Mouse (Mus musculus) natural killer cell, adult 2 months (primary cell): ENCODE measurements at regions not wholly inside any gene's neighbourhood (a gene's known extent, or its start where the extent isn't known, plus 50 kb on each side); places are given as distances from the start of the nearest gene placed in this dataset.
A peak's percentile ranks its signal among the peaks of the same experiment; 100 is the strongest.

Source experiments
- DNase-seq, 2 experiments: peaks; one replicate each; pipeline ENCODE4 v3.0.0; 2022; ENCODE audit warnings: low spot score in 2 of 2

DNA sequence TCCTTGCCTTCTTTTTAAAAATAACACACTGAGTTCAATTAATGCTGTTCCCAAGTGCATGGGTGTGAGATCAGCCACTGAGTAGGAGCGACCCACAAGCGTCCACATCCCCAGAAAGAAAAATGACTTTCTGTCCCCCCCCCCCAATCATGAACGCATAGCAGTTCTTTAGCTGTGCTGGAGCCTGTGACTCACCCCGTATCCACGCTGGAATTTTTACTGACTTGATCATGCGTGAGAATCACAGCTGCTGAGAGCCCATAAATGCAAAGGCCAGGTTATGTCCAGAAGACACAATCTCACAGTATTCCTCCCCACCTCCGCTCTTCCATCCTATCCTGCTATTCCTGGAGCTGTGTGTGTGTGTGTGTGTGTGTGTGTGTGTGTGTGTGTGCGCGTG lies 53.3 kb downstream of the Fos start:
- no peak for DNase-seq

DNA sequence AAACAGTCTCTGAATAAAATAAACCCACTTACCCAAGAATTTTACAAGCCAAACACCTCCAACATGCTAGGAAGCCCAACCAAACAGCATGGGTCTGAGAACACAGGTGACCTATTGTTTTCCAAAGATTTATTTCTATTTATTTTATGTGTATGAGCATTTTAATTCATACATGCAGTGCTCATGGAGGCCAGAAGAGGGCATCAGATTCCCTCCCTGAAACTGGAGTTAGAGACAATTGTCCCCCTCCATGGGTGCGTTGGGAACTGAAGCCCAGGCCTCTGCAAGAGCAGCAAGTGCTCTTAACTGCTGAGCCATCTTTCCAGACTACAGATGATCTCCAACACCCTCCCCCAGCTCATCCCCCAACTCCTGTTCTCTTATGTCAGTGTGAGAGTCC lies 57.9 kb downstream of the Fos start:
- DNase-seq = no peak

DNA sequence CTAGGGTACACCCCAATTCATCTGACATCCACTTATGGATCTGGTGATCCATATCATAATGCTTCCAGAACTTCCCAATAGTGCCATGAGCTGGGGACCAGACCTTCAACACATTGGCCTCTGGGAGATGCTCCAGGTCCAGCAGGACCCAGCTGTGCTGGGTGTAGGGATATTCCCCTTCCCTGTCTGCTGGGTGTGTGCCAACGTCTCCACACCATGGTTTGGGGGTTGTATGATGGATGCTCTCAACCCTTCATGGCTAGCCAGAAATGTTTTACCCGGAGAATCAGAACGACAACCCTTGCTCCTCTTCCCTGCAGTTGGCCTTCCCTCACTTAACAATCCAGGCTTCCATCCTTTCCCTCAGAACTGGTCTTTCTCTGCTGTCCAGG lies 58.5 kb downstream of the Fos start:
- DNase-seq = no peak

DNA sequence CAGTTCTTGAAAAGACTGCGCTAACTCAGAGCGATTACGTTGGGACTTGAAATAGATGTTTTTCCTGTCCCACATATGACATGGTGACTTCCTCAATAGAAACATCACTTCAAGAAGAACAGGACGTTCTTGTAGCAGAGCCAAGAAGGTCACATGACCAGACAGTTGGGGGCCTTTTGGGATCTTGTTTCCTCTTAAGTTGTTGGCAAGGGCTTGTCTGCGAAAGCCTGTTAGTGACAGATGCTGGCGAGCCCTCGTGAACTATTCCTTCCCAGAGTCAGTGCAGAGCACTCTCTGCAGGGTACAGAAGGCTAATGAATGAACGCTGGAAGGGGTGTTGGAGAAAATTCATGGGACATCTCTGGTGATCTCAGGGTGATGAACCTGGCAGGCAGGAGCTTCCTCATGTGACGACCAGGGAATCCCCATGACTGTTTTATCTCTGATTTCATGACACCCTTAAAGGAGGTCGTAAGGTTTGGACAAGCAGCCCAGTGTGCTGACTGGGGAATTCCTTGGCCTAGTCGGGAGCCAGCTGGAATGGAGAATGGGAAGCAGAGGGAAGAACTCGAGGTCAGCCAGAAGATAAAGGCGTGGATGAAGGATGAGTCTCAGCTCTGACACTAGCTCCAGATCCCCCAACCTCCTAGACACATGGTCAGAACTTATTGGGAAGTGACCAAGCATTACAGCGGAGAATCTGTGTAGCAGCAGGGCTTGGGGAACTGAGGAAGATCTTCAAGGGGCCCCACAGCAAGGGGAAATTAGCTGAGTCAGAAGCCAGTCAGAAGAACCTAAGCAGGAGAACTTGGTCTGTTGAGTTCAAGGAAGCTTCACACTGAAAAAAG lies 59.1 kb downstream of the Fos start:
- peak in 1 of 2 experiments; percentile 46 for DNase-seq

DNA sequence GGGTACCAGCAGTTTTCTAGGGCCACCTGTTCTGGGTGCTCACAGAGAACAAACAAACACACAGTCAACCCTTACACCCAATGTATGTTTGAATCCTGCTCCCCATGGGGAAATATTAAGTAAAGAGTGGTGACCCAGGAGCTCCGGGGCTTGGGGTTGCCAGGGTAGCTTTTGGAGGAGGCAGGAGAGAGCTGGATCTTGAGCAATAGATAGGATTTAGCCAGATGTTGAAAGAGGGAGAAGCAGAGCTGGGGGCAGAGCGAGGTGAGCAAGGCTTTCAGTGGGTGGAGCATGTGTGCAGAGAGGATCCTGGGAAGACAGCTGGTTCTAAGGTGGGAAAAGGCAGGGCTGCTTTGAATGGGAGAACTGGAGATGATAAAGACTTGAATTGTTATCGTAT lies 59.9 kb downstream of the Fos start:
- DNase-seq = no peak

DNA sequence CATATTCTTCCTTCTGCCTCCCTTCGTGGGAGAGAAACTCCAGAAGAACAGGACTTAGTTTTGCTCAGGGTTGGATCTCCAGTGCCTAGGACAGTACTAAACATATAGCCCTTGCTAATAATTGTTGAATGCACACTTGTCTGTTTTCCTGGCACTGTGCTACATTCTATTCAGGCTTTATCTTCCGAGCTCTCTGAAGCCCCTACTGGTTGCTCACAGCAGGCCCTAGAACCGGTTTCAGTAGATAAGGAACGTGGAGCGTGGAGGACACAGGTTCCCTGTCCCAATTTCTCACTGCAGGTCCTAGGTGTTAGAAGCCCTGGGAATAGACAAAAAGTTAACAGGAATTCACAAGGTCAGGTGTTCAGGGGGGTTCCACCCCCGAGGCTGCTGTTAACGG lies 59.4 kb upstream of the Jdp2 start:
- no peak for DNase-seq

DNA sequence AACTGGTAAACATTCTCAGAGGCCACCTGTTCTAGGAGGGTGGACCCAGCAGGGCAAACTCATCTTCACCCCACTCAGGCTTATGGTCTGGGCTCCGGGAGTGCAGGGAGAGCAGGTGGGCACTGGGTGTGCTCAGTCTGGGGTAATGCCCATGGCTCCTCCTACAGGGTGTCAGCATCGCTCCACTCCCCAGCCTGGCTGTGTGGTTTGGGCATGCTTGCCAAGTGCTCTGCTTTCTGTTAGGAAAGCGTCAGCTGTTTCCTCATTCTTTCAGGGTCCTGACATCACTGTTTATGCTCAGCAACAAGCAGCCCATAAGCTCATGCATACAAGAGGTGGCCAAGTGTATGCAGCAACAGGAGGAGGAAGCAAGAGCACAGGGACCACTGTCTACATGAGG lies 57.7 kb upstream of the Jdp2 start:
- DNase-seq = no peak

DNA sequence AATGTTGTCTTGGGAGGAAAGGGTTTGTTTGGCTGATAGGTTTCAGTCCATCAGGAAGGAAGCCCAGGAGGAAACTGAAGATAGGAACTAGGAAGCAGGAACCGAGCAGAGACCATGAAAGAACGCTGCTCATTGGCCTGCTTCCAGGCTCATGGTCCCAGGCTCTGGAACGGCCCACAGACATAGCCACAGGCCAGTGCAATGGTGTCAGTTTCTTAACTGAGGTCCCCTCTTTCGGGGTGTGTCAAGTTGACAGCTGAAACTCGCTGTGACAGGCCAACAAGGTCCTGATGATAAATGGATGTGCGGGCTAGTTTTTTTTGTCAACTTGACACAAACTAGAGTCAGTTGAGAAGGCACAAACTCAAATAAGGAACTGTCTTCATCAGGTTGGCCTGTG lies 55.9 kb upstream of the Jdp2 start:
- DNase-seq = no peak

DNA sequence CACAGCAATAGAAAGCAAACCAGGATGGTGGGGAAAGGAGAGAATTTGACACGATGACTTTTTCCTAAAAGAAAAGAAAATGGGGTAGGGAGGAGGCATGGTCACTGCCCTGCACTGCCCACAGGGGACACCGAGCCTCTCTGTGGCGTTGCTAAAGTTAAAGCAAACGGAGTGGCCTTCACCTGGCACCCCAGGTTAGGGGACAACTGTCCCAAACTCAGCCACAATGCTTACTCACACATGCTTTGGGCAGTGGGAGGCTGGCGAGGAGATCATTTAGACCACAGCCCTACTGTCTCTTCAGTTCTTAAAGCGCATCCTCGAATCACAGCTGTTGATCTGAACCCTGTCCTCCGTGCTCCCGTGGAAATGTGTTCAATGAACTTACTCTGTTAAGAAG lies 55.3 kb upstream of the Jdp2 start:
- DNase-seq = no peak

DNA sequence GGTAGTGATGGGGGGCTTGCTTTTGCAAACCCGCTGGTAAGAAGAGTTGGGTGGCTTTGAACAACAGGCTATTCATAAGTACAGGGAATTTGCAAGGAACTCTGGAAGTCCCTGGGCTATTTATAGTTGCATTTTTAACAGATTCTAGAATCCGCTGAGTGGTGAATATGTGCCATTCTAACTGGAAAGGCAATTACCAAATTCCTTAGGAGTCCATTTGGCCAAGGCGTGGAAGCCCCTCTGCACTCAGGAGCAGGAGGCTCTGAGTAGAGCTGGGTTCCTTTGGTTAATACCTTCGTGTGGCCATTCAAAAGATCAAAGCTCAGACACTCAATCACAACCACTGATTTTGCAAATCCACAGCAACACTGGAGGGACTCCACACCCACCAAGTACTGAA lies 54.0 kb upstream of the Jdp2 start:
- no peak for DNase-seq

DNA sequence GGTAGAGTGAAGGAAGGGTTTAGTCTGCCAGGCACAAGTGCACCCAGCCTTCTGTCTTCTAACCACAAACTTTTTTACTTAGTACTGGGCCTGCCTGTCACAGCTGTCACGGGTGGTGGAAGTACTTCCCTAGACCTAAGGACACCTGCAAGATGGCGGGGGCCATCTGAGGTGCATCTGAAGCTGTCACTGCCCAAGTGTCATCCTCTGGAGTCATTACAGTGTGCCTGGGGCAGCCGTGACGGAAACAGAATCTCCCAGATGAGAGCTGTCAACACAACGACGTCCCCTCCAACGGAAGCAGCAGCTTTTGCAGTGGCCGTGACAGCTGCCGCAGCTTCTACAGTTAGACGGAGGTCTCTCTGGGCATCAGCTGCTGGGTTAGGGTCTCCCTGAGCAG lies 53.1 kb upstream of the Jdp2 start:
- peak; percentile 12 to 20 for DNase-seq

DNA sequence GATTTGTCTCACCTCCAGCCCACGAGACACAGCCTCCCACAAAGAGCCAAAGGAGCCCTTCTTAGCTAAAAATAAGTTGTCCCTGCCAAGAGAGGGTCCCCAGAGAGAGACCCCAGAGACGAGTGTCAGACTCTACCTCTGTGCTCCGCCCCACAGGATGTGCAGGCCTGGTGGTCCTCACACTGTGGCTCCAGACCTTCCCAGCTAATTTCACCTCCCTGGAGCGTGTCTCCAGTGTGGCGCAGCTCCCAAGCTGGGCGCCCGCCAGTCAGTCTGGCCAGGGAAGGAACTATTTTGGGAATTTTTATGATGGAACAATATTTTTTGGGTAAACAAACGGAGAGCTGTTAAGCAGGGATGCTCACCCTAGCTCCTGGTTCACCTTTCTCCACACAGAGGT lies 50.8 kb upstream of the Jdp2 start:
- DNase-seq = no peak
